Mouse (Mus musculus): Measurements from ENCODE around the gene Sgms2. TPM values are rescaled to one million over a fixed set of nuclear protein-coding genes. Genes with fewer than 3 reads are reported as not detected.

Gene Sgms2
- polyA plus RNA-seq, 1 experiment: 8.6 TPM

DNA sequence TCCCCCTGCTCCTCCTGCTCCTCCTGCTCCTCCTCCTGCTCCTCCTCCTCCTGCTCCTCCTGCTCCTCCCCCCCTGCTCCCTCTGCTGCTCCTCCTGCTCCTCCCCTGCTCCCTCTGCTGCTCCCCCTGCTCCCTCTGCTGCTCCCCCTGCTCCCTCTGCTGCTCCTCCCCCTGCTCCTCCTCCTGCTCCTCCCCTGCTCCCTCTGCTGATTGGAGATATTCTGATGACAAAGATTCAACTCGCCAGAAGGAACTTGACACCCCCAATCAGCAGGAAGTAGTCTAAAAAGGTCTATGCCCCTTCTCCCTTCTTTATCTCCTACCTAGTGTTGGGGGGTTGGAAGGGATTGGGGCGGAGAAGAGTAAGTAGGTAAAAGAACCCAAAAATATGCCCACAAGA lies 173.0 kb downstream of the Sgms2 start:
- Histone ChIP-seq H3ac (ENCODE audit: control insufficient read depth, insufficient read length, low read depth) (no peak overlapping the region), H3K36me3 (ENCODE audit: control insufficient read depth, insufficient read depth) (no peaks in the 10 kb centered on the region), H3K79me2 (ENCODE audit: control insufficient read depth, insufficient read depth) (no peaks in the 10 kb centered on the region), H3K79me3 (ENCODE audit: low read depth) (no peaks in the 10 kb centered on the region), H3K4me3 (ENCODE audit: insufficient read depth, poor library complexity, severe bottlenecking) (no peak overlapping the region), H3K27me3 (ENCODE audit: control insufficient read depth, insufficient read depth, insufficient read length) (no peaks in the 10 kb centered on the region)
- TF ChIP-seq MYOG (IDR thresholded peaks at IDR 0.05; ENCODE audit: control insufficient read depth, extremely low read depth, insufficient read length) (no peak), CEBPB (IDR thresholded peaks at IDR 0.05; ENCODE audit: low read depth) (no peak), MAX (IDR thresholded peaks at IDR 0.05) (no peak), USF1 (IDR thresholded peaks at IDR 0.05; ENCODE audit: low read depth) (no peak), CTCF (IDR thresholded peaks at IDR 0.05; ENCODE audit: control insufficient read depth, insufficient read depth, insufficient read length) (no peak), MYOD1 (IDR thresholded peaks at IDR 0.05; ENCODE audit: control insufficient read depth, insufficient read length, low read depth) (no peak), FOSL1 (IDR thresholded peaks at IDR 0.05; ENCODE audit: insufficient read depth, low read length, poor library complexity, severe bottlenecking) (no peak)

DNA sequence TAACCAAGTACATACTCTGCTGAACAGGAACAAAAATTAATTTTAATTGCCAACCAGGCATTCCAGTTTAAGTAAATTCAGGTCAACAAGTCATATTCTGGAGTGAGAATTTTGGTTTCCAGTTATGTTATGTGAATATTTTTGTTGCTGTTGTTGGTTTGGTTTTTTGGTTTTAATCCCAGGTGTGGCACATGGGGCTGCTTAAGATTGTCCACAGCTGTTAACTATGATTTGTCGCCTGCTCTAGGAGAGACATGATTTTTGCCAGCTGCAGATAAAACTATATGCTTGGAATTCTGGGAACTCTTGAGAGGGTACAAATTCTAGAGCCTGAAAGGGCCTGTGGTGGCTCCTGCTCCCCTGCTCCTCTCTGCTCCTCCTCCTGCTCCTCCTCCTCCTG lies 174.1 kb downstream of the Sgms2 start:
- no peak overlapping the region for H3ac ChIP-seq (ENCODE audit: control insufficient read depth, insufficient read length, low read depth)
- H3K27me3 ChIP-seq (ENCODE audit: control insufficient read depth, insufficient read depth, insufficient read length): no peaks in the 10 kb centered on the region
- no peaks in the 10 kb centered on the region for H3K36me3 ChIP-seq (ENCODE audit: control insufficient read depth, insufficient read depth)
- no peak overlapping the region for H3K4me3 ChIP-seq (ENCODE audit: insufficient read depth, poor library complexity, severe bottlenecking)
- H3K79me3 ChIP-seq (ENCODE audit: low read depth): no peaks in the 10 kb centered on the region
- no peak for TF ChIP-seq USF1 (IDR thresholded peaks at IDR 0.05; ENCODE audit: low read depth)
- TF ChIP-seq MAX (IDR thresholded peaks at IDR 0.05): no peak
- TF ChIP-seq CTCF (IDR thresholded peaks at IDR 0.05; ENCODE audit: control insufficient read depth, insufficient read depth, insufficient read length): no peak
- no peak for TF ChIP-seq MYOD1 (IDR thresholded peaks at IDR 0.05; ENCODE audit: control insufficient read depth, insufficient read length, low read depth)
- no peak for TF ChIP-seq FOSL1 (IDR thresholded peaks at IDR 0.05; ENCODE audit: insufficient read depth, low read length, poor library complexity, severe bottlenecking)
- TF ChIP-seq MYOG (IDR thresholded peaks at IDR 0.05; ENCODE audit: control insufficient read depth, extremely low read depth, insufficient read length): no peak
- H3K79me2 ChIP-seq (ENCODE audit: control insufficient read depth, insufficient read depth): no peaks in the 10 kb centered on the region

DNA sequence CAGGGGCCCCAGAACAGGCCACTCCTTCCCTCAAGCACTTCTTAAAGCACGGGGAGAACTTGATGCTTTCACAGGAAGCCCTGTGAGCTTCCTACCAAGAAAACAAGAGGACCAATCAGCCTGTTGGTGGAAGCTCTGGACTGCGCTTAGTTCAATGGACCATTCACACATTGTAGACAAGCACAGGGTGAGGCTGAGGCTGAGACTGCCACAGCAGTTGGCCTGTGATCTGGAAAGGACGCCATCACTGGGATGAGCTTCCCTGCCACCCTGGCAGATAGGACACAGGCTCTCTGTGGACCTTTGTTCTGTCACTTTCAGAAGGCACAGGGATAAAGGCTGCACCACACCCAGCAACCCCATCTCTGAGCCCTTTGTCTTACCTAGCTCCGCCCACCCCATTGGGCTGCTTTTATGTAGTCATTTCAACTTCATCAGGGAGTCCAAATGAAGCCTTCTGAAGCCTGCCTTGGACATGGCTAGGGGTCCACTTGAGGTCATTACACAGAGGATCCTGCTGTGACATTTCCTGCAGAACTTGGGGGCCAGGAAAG lies 175.2 kb downstream of the Sgms2 start:
- no peak overlapping the region for H3K4me3 ChIP-seq (ENCODE audit: insufficient read depth, poor library complexity, severe bottlenecking)
- no peaks in the 10 kb centered on the region for H3K79me3 ChIP-seq (ENCODE audit: low read depth)

DNA sequence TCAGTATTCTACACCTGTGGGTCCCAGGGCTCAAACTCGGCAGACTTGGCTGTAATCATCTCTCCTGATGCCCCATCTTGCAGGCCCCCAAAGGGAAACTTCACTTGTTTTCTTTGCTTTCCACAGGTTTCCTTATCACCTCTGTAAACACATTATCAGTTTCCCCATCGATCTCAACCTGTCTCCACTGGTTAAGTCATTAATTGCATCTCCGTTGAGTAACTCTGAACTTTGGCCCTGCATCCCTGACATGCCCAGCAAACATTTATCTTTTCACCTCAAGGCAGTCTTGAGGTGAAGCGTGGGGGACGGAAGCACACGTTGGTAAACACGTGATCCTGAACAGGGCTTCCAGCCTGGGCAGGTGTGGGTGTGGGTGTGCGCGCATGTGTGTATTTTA lies 178.9 kb downstream of the Sgms2 start:
- Histone ChIP-seq H3K27me3 (ENCODE audit: control insufficient read depth, insufficient read depth, insufficient read length) (no peaks in the 10 kb centered on the region), H3K4me3 (ENCODE audit: insufficient read depth, poor library complexity, severe bottlenecking) (no peak overlapping the region), H3K79me3 (ENCODE audit: low read depth) (no peaks in the 10 kb centered on the region), H3K79me2 (ENCODE audit: control insufficient read depth, insufficient read depth) (no peaks in the 10 kb centered on the region), H3ac (ENCODE audit: control insufficient read depth, insufficient read length, low read depth) (no peak overlapping the region), H3K36me3 (ENCODE audit: control insufficient read depth, insufficient read depth) (no peaks in the 10 kb centered on the region)
- TF ChIP-seq FOSL1 (IDR thresholded peaks at IDR 0.05; ENCODE audit: insufficient read depth, low read length, poor library complexity, severe bottlenecking) (no peak), CEBPB (IDR thresholded peaks at IDR 0.05; ENCODE audit: low read depth) (no peak), USF1 (IDR thresholded peaks at IDR 0.05; ENCODE audit: low read depth) (no peak), CTCF (IDR thresholded peaks at IDR 0.05; ENCODE audit: control insufficient read depth, insufficient read depth, insufficient read length) (no peak)

More for the DNA sequence above, 175.2 kb downstream of the Sgms2 start:
- no peak for TF ChIP-seq FOSL1 (IDR thresholded peaks at IDR 0.05; ENCODE audit: insufficient read depth, low read length, poor library complexity, severe bottlenecking)
- TF ChIP-seq MYOG (IDR thresholded peaks at IDR 0.05; ENCODE audit: control insufficient read depth, extremely low read depth, insufficient read length): no peak
- no peak for TF ChIP-seq USF1 (IDR thresholded peaks at IDR 0.05; ENCODE audit: low read depth)
- no peak for TF ChIP-seq CEBPB (IDR thresholded peaks at IDR 0.05; ENCODE audit: low read depth)
- TF ChIP-seq CTCF (IDR thresholded peaks at IDR 0.05; ENCODE audit: control insufficient read depth, insufficient read depth, insufficient read length): no peak
- no peak for TF ChIP-seq MAX (IDR thresholded peaks at IDR 0.05)
- TF ChIP-seq MYOD1 (IDR thresholded peaks at IDR 0.05; ENCODE audit: control insufficient read depth, insufficient read length, low read depth): no peak
- Histone ChIP-seq H3ac (ENCODE audit: control insufficient read depth, insufficient read length, low read depth) (no peak overlapping the region), H3K36me3 (ENCODE audit: control insufficient read depth, insufficient read depth) (no peaks in the 10 kb centered on the region), H3K79me2 (ENCODE audit: control insufficient read depth, insufficient read depth) (no peaks in the 10 kb centered on the region), H3K27me3 (ENCODE audit: control insufficient read depth, insufficient read depth, insufficient read length) (no peaks in the 10 kb centered on the region)

DNA sequence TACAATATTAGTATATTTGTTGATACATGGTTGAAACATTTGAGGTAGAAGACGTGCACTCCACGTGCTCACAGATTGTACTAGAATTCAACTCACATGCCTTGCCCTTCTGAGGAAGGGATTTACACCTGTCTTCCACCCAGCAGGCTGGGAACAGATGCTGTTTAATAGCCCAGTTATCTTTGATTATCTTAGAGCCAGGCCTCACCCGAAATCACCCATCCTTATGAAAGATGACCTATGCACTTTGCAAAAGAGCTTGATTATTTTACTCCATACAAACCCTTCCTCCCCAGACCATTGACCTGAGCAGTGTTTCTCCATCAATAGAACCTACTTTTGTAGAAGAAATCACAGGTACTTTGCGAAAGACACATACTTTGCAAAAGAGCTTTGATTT lies 180.6 kb downstream of the Sgms2 start:
- TF ChIP-seq MYOG (IDR thresholded peaks at IDR 0.05; ENCODE audit: control insufficient read depth, extremely low read depth, insufficient read length): no peak
- no peak for TF ChIP-seq CTCF (IDR thresholded peaks at IDR 0.05; ENCODE audit: control insufficient read depth, insufficient read depth, insufficient read length)
- no peak for TF ChIP-seq USF1 (IDR thresholded peaks at IDR 0.05; ENCODE audit: low read depth)
- TF ChIP-seq CEBPB (IDR thresholded peaks at IDR 0.05; ENCODE audit: low read depth): no peak
- no peak for TF ChIP-seq MAX (IDR thresholded peaks at IDR 0.05)
- TF ChIP-seq FOSL1 (IDR thresholded peaks at IDR 0.05; ENCODE audit: insufficient read depth, low read length, poor library complexity, severe bottlenecking): no peak
- TF ChIP-seq MYOD1 (IDR thresholded peaks at IDR 0.05; ENCODE audit: control insufficient read depth, insufficient read length, low read depth): no peak
- H3K4me3 ChIP-seq (ENCODE audit: insufficient read depth, poor library complexity, severe bottlenecking): no peak overlapping the region
- H3ac ChIP-seq (ENCODE audit: control insufficient read depth, insufficient read length, low read depth): no peak overlapping the region
- no peaks in the 10 kb centered on the region for H3K27me3 ChIP-seq (ENCODE audit: control insufficient read depth, insufficient read depth, insufficient read length)
- no peaks in the 10 kb centered on the region for H3K79me3 ChIP-seq (ENCODE audit: low read depth)
- H3K36me3 ChIP-seq (ENCODE audit: control insufficient read depth, insufficient read depth): no peaks in the 10 kb centered on the region
- no peaks in the 10 kb centered on the region for H3K79me2 ChIP-seq (ENCODE audit: control insufficient read depth, insufficient read depth)

DNA sequence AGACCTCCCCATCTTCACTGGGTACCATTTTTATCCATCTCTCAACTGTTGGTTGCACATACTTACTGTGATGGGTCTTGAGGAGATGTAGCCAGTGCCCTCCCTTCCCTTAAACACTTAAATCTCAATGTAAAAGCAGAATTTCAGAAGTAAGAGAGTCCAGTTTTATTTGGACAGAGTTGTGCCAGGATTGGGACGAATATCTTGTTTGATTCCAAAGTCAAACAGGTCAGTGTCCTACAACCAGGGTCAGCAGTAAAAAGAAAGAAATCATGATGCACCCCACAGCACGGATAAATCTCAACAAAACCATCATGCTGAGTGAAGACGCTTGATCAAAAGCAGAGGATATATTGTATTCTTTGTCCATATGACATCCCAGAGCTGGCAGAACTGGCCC lies 183.4 kb downstream of the Sgms2 start:
- Histone ChIP-seq H3K36me3 (ENCODE audit: control insufficient read depth, insufficient read depth) (no peaks in the 10 kb centered on the region), H3K79me3 (ENCODE audit: low read depth) (no peaks in the 10 kb centered on the region), H3K4me3 (ENCODE audit: insufficient read depth, poor library complexity, severe bottlenecking) (no peak overlapping the region), H3K79me2 (ENCODE audit: control insufficient read depth, insufficient read depth) (no peaks in the 10 kb centered on the region), H3K27me3 (ENCODE audit: control insufficient read depth, insufficient read depth, insufficient read length) (no peaks in the 10 kb centered on the region), H3ac (ENCODE audit: control insufficient read depth, insufficient read length, low read depth) (no peak overlapping the region)
- TF ChIP-seq FOSL1 (IDR thresholded peaks at IDR 0.05; ENCODE audit: insufficient read depth, low read length, poor library complexity, severe bottlenecking) (no peak), MAX (IDR thresholded peaks at IDR 0.05) (no peak), USF1 (IDR thresholded peaks at IDR 0.05; ENCODE audit: low read depth) (no peak), MYOD1 (IDR thresholded peaks at IDR 0.05; ENCODE audit: control insufficient read depth, insufficient read length, low read depth) (no peak), CEBPB (IDR thresholded peaks at IDR 0.05; ENCODE audit: low read depth) (no peak), CTCF (IDR thresholded peaks at IDR 0.05; ENCODE audit: control insufficient read depth, insufficient read depth, insufficient read length) (no peak), MYOG (IDR thresholded peaks at IDR 0.05; ENCODE audit: control insufficient read depth, extremely low read depth, insufficient read length) (no peak)
